ENCODE assay signal across 8 mouse cellular contexts in the genomic region with DNA sequence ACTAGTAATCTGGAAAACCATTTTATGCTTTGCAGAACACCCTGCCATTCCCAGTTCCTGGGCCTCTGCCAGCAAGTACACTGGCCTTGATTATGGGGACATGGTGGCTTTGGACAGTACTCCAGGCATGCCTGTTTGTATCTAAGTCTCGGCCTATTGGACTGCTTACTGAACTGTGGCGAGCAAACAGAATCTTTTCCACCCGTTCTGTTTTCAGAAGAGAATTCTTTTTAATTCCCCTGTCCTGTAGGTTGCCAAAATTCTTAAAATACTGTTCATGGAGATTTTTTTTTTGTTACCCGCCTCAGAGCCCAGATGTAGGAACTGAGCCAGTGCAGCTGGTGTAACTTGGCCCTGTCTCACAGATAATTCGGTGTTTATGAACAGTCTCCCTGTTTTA.
DNase-seq lines count a peak whose midpoint lies in the region; ATAC-seq and TF ChIP-seq lines count a peak whose summit lies in the region.

No protein-coding gene starts in this region.

- no peak overlapping the region for H3K27ac ChIP-seq in heart, embryonic 10.5 days
- peak overlapping the region; percentile 68 for H3K27ac ChIP-seq in gastrocnemius, adult 2 months
- peak overlapping the region; percentile 69 for H3K27ac ChIP-seq in lung, embryonic 15.5 days
- peak overlapping the region; percentile 33; the same call in 1 of the 2 replicates for H3K27ac ChIP-seq in testis, adult 2 months (ENCODE audit: control insufficient read depth, insufficient read depth, low read depth, low read length)

- H3K4me2 ChIP-seq in lung, embryonic 15.5 days, result no peak overlapping the region

- ATAC-seq in lung, embryonic 15.5 days (ENCODE audit: borderline replicate concordance, extremely low read depth, low FRiP score, low TSS enrichment), result peak; percentile 84
- no peak for ATAC-seq in erythroid progenitor cell, adult 5-6 weeks (replicated peaks; ENCODE audit: low FRiP score, poor library complexity, severe bottlenecking)

- H3K4me1 ChIP-seq in heart, embryonic 10.5 days, result no peaks in the 10 kb centered on the region
- H3K4me1 ChIP-seq in lung, embryonic 15.5 days, result peaks cover 18% of the 10 kb centered on the region
- H3K4me1 ChIP-seq in testis, adult 2 months (ENCODE audit: control insufficient read depth, insufficient read depth, low read length), result no peaks in the 10 kb centered on the region

- no peak for TF ChIP-seq CTCF in brain, embryonic 14.5 days (IDR thresholded peaks at IDR 0.05; ENCODE audit: borderline replicate concordance, extremely low read depth, insufficient read depth, insufficient read length)
- no peak for TF ChIP-seq CTCF in gastrocnemius, adult 2 months (IDR thresholded peaks at IDR 0.05)
- TF ChIP-seq CTCF in testis, adult 2 months (IDR thresholded peaks at IDR 0.05; ENCODE audit: control insufficient read depth, insufficient read depth, insufficient replicate concordance, low read depth, low read length), result no peak

- no peak for TF ChIP-seq POLR2A in brain, embryonic 14.5 days (IDR thresholded peaks at IDR 0.05; ENCODE audit: borderline replicate concordance, extremely low read depth, insufficient read depth, insufficient read length, poor library complexity, severe bottlenecking)
- no peak for TF ChIP-seq POLR2A in testis, adult 2 months (IDR thresholded peaks at IDR 0.05; ENCODE audit: control insufficient read depth, low read depth, low read length)

- no peak overlapping the region for H3K4me3 ChIP-seq in heart, embryonic 10.5 days
- no peak overlapping the region for H3K4me3 ChIP-seq in gastrocnemius, adult 2 months
- H3K4me3 ChIP-seq in lung, embryonic 15.5 days, result no peak overlapping the region
- no peak overlapping the region for H3K4me3 ChIP-seq in testis, adult 2 months (ENCODE audit: control insufficient read depth, low read depth, low read length)

- peak; percentile 75 to 82 for DNase-seq in heart, adult 18-20 months
- no peak for DNase-seq in heart, embryonic 10.5 days (ENCODE audit: low spot score)
- peak; percentile 65 for DNase-seq in brain, embryonic 14.5 days (ENCODE audit: low read depth)
- DNase-seq in gastrocnemius, adult 2 months, result peak; percentile 76
- peak; percentile 39 to 54 for DNase-seq in kidney, postnatal 25 days

- H3K36me3 ChIP-seq in heart, embryonic 10.5 days, result no peaks in the 10 kb centered on the region
- no peaks in the 10 kb centered on the region for H3K36me3 ChIP-seq in lung, embryonic 15.5 days
- no peaks in the 10 kb centered on the region for H3K36me3 ChIP-seq in testis, adult 2 months (ENCODE audit: control insufficient read depth, insufficient read depth, low read length)

- no peak overlapping the region for H3K9ac ChIP-seq in lung, embryonic 15.5 days

- H3K9me3 ChIP-seq in heart, embryonic 10.5 days, result no peaks in the 10 kb centered on the region
- no peaks in the 10 kb centered on the region for H3K9me3 ChIP-seq in lung, embryonic 15.5 days

- intact Hi-C loops in gastrocnemius, adult 2 months (cut with DNase I), result no loop called here

- WGBS in heart, embryonic 10.5 days, result 79% methylated on average over 5 of the region's 5 CpGs
- 32% methylated on average over 5 of the region's 5 CpGs for WGBS in lung, embryonic 15.5 days

- no peaks in the 10 kb centered on the region for H3K27me3 ChIP-seq in heart, embryonic 10.5 days (ENCODE audit: insufficient read depth, poor library complexity, severe bottlenecking)
- H3K27me3 ChIP-seq in lung, embryonic 15.5 days, result no peaks in the 10 kb centered on the region
- no peaks in the 10 kb centered on the region for H3K27me3 ChIP-seq in testis, adult 2 months (ENCODE audit: control insufficient read depth, insufficient read depth, low read length)
